ENCODE assay signal across 13 mouse cellular contexts in the genomic region with DNA sequence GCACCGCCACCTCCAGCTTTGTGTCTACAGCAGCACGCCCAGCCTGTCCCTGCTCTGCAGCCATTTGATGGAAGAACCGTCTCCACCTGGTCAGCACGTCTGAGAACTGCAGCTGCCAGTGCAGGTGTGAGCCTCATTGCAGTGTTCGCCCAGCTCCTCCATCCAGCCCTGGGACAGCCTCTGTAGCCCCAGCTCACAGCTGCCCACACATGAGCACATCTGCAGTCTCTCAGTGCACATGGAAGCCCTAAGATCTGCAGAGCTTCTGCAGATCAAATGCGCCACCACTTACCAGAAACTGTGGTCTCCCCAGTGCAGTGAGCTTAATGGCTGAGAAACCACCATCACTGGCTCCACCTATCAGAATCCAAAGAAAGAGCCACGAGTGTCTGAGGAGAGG. TPM values are rescaled to one million over a fixed set of nuclear protein-coding genes. Genes with fewer than 3 reads are reported as not detected.
"Had no signal": no experiment of that assay in that cellular context is flagged by ENCODE, and none has a peak within 500 bp of the region (broad histone marks: within the 10 kb centered on the region; RNA-seq: fewer than 3 reads in every experiment).

No protein-coding gene starts in this region.

- H3K27ac ChIP-seq: limb, embryonic 13.5 days; liver, embryonic 12.5 days; midbrain, embryonic 15.5 days; neural tube, embryonic 12.5 days; stomach, postnatal 0 days had no signal

- H3K36me3 ChIP-seq: midbrain, embryonic 15.5 days; neural tube, embryonic 12.5 days had no signal

- ATAC-seq: intestine, postnatal 0 days; liver, embryonic 12.5 days; midbrain, embryonic 15.5 days had no signal

- H3K9ac ChIP-seq: limb, embryonic 13.5 days; liver, embryonic 12.5 days; lung, embryonic 14.5 days; midbrain, embryonic 15.5 days; neural tube, embryonic 12.5 days had no signal

- DNase-seq: kidney, postnatal 10 days; kidney, postnatal 4 days; left cerebral cortex, postnatal 4 days; lung, embryonic 14.5 days; lung, postnatal 10 days had no signal

- H3K27me3 ChIP-seq: limb, embryonic 13.5 days; liver, embryonic 12.5 days; midbrain, embryonic 15.5 days; neural tube, embryonic 12.5 days had no signal

- H3K9me3 ChIP-seq: limb, embryonic 13.5 days; liver, embryonic 12.5 days; midbrain, embryonic 15.5 days; neural tube, embryonic 12.5 days had no signal

- H3K4me1 ChIP-seq: limb, embryonic 13.5 days; midbrain, embryonic 15.5 days; neural tube, embryonic 12.5 days had no signal

- H3K4me3 ChIP-seq: limb, embryonic 13.5 days; liver, embryonic 12.5 days; midbrain, embryonic 15.5 days; neural tube, embryonic 12.5 days had no signal

- H3K4me2 ChIP-seq: limb, embryonic 13.5 days; liver, embryonic 12.5 days; lung, embryonic 14.5 days; midbrain, embryonic 11.5 days; midbrain, embryonic 15.5 days; neural tube, embryonic 12.5 days had no signal

RNA-seq across cellular contexts. Expression of a gene that starts 47.3 kb away (rescaled TPM):
- total RNA-seq: neutrophil, adult 5-6 weeks had no signal
